In genomic region chr8:70696019-70696885, GRCm38 (mm10) we compare ENCODE assay signal across 8 mouse cellular contexts. TPM values are rescaled to one million over a fixed set of nuclear protein-coding genes. Genes with fewer than 3 reads are reported as not detected.
DNase-seq lines count a peak whose midpoint lies in the region; ATAC-seq and TF ChIP-seq lines count a peak whose summit lies in the region.

No protein-coding gene starts in this region.

- H3K36me3 ChIP-seq in kidney, adult 2 months (ENCODE audit: control insufficient read depth, insufficient read depth, low read length), result no peaks in the 10 kb centered on the region
- H3K36me3 ChIP-seq in lung, embryonic 16.5 days (ENCODE audit: control insufficient read depth, insufficient read depth, low read length), result peaks cover 2% of the 10 kb centered on the region; the same call in 1 of the 2 replicates

- peak overlapping the region; percentile 65 for H3K9ac ChIP-seq in lung, embryonic 16.5 days (ENCODE audit: low read length)

- H3K4me1 ChIP-seq in cortical plate, adult 2 months (ENCODE audit: control insufficient read depth, insufficient read depth, low read length), result no peaks in the 10 kb centered on the region; the same call in 1 of the 2 replicates
- peaks cover 36% of the 10 kb centered on the region for H3K4me1 ChIP-seq in kidney, adult 2 months (ENCODE audit: control insufficient read depth, insufficient read depth, low read length)
- H3K4me1 ChIP-seq in lung, embryonic 16.5 days (replicated peaks; ENCODE audit: control insufficient read depth, insufficient read depth, low read length), result peaks cover 52% of the 10 kb centered on the region

- H3K27ac ChIP-seq in cortical plate, adult 2 months (ENCODE audit: insufficient read depth, low read length), result 0 out of 2 replicates have a peak overlapping the region, but pooled peaks have one; percentile 6
- H3K27ac ChIP-seq in kidney, adult 2 months (ENCODE audit: insufficient read depth, low read depth, low read length), result peak overlapping the region; percentile 100
- H3K27ac ChIP-seq in lung, embryonic 16.5 days (ENCODE audit: low read length), result peak overlapping the region; percentile 95

- peak; percentile 47 for DNase-seq in layer of hippocampus, adult 11-12 months (ENCODE audit: low spot score)
- no peak for DNase-seq in layer of hippocampus, postnatal 14 days (ENCODE audit: low spot score in 2 of 2)
- peak; percentile 79 to 86 for DNase-seq in heart, adult 18-20 months
- peak; percentile 88 for DNase-seq in kidney, adult 2 months
- DNase-seq in retina, postnatal 1 day, result peak; percentile 93
- peak; percentile 43 to 70 for DNase-seq in urinary bladder, postnatal 36 days (ENCODE audit: low spot score in 2 of 2)

- 6% methylated on average over 31 of the region's 31 CpGs for WGBS in kidney, adult 2 months
- 3% methylated on average over 31 of the region's 31 CpGs for WGBS in lung, embryonic 16.5 days

- H3K4me3 ChIP-seq in cortical plate, adult 2 months (ENCODE audit: insufficient read depth, low read length), result no peak overlapping the region
- no peak overlapping the region for H3K4me3 ChIP-seq in kidney, adult 2 months (ENCODE audit: insufficient read depth, low read depth, low read length)
- peak overlapping the region; percentile 29 for H3K4me3 ChIP-seq in lung, embryonic 16.5 days (ENCODE audit: low read length)

- no peaks in the 10 kb centered on the region for H3K27me3 ChIP-seq in kidney, adult 2 months (replicated peaks; ENCODE audit: control insufficient read depth, insufficient read depth, low read length)
- H3K27me3 ChIP-seq in lung, embryonic 16.5 days (ENCODE audit: control insufficient read depth, insufficient read depth, low read depth, low read length), result no peaks in the 10 kb centered on the region

- 0 out of 2 replicates have a peak, but pooled peaks have one; percentile 9 for TF ChIP-seq POLR2A in cortical plate, adult 2 months (IDR thresholded peaks at IDR 0.05; ENCODE audit: extremely low read depth, insufficient read depth, low read length)
- TF ChIP-seq POLR2A in kidney, adult 2 months (IDR thresholded peaks at IDR 0.05; ENCODE audit: low read depth, low read length), result no peak

- H3K4me2 ChIP-seq in lung, embryonic 16.5 days (ENCODE audit: low read depth, low read length), result peak overlapping the region; percentile 56

- TF ChIP-seq CTCF in cortical plate, adult 2 months (IDR thresholded peaks at IDR 0.05; ENCODE audit: extremely low read depth, insufficient read depth, low read length), result no peak
- no peak for TF ChIP-seq CTCF in kidney, adult 2 months (conservative IDR thresholded peaks at IDR 0.05; ENCODE audit: insufficient read depth, insufficient read length, low read depth, low read length)

- no peaks in the 10 kb centered on the region for H3K9me3 ChIP-seq in lung, embryonic 16.5 days (ENCODE audit: control insufficient read depth, low read length)

- peak; percentile 10 for ATAC-seq in lung, embryonic 16.5 days (ENCODE audit: low read depth)

RNA-seq across cellular contexts. Expression of gene Jund, which starts 2.5 kb away (rescaled TPM):
- 100 to 1,000 TPM; 163 to 179 TPM for total RNA-seq in layer of hippocampus, postnatal 14 days (2021)
- polyA plus RNA-seq in cortical plate, adult 2 months (2012; rRNA removed), result 223 and 226 TPM in 2 replicates
- 100 to 1,000 TPM; 129 to 138 TPM for total RNA-seq in heart, adult 18-20 months (2021)
- 158 and 201 TPM in 2 replicates for polyA plus RNA-seq in kidney, adult 2 months (2012; rRNA removed)
- 26.2 and 28.8 TPM in 2 replicates for polyA plus RNA-seq in lung, embryonic 16.5 days (2015; fragmentation: Nextera tagmentation; extraction: Ambion mirVana)

RNA-seq across cellular contexts. Expression of gene Iqcn, which starts 7.0 kb away (rescaled TPM):
- total RNA-seq in layer of hippocampus, postnatal 14 days (2021), result under 1 TPM in 1 of 2 experiments, not detected in 1; 0.14 TPM
- 0.08 and 0.13 TPM in 2 replicates for polyA plus RNA-seq in cortical plate, adult 2 months (2012; rRNA removed)
- total RNA-seq in heart, adult 18-20 months (2021), result under 1 TPM in 1 of 2 experiments, not detected in 1; 0.05 TPM
- 0.03 and 0.12 TPM in 2 replicates for polyA plus RNA-seq in kidney, adult 2 months (2012; rRNA removed)
- not detected in 2 replicates for polyA plus RNA-seq in lung, embryonic 16.5 days (2015; fragmentation: Nextera tagmentation; extraction: Ambion mirVana)

RNA-seq across cellular contexts. Expression of gene Gm3336, which starts 22.1 kb away (rescaled TPM):
- total RNA-seq in layer of hippocampus, postnatal 14 days (2021), result not detected
- 0.09 TPM in 1 of 2 replicates, not detected in the other for polyA plus RNA-seq in cortical plate, adult 2 months (2012; rRNA removed)
- not detected for total RNA-seq in heart, adult 18-20 months (2021)
- 0.61 and 0.99 TPM in 2 replicates for polyA plus RNA-seq in kidney, adult 2 months (2012; rRNA removed)
- 0.26 TPM in 1 of 2 replicates, not detected in the other for polyA plus RNA-seq in lung, embryonic 16.5 days (2015; fragmentation: Nextera tagmentation; extraction: Ambion mirVana)

RNA-seq across cellular contexts. Expression of gene Lsm4, which starts 23.2 kb away (rescaled TPM):
- total RNA-seq in layer of hippocampus, postnatal 14 days (2021), result 10 to 100 TPM; 67.8 to 71.7 TPM
- 100 and 105 TPM in 2 replicates for polyA plus RNA-seq in cortical plate, adult 2 months (2012; rRNA removed)
- total RNA-seq in heart, adult 18-20 months (2021), result 10 to 100 TPM; 66.7 to 73.1 TPM
- 106 and 120 TPM in 2 replicates for polyA plus RNA-seq in kidney, adult 2 months (2012; rRNA removed)
- polyA plus RNA-seq in lung, embryonic 16.5 days (2015; fragmentation: Nextera tagmentation; extraction: Ambion mirVana), result 197 and 214 TPM in 2 replicates

RNA-seq across cellular contexts. Expression of gene Pde4c, which starts 27.3 kb away (rescaled TPM):
- under 1 TPM; 0.81 to 0.91 TPM for total RNA-seq in layer of hippocampus, postnatal 14 days (2021)
- polyA plus RNA-seq in cortical plate, adult 2 months (2012; rRNA removed), result 4.8 and 5.9 TPM in 2 replicates
- 1 to 10 TPM; 1.4 to 2.0 TPM for total RNA-seq in heart, adult 18-20 months (2021)
- polyA plus RNA-seq in kidney, adult 2 months (2012; rRNA removed), result 81.6 and 113 TPM in 2 replicates
- polyA plus RNA-seq in lung, embryonic 16.5 days (2015; fragmentation: Nextera tagmentation; extraction: Ambion mirVana), result 0.10 and 0.19 TPM in 2 replicates

Comparison
In these comparisons a context has a peak if more than half of its experiments do, and no peak if none do; other contexts are left out.
1. DNase-seq: peak in layer of hippocampus, adult 11-12 months (single experiment), heart, adult 18-20 months (2 of 2), kidney, adult 2 months (single experiment), retina, postnatal 1 day (single experiment) and urinary bladder, postnatal 36 days (2 of 2); none in layer of hippocampus, postnatal 14 days (0 of 2).
2. H3K27ac ChIP-seq: peak in every context shown above with its lines; median percentile 100 in kidney, adult 2 months; 95 in lung, embryonic 16.5 days; 6 in cortical plate, adult 2 months.